Mouse (Mus musculus): ENCODE measurements around the gene Pip5kl1.

DNA sequence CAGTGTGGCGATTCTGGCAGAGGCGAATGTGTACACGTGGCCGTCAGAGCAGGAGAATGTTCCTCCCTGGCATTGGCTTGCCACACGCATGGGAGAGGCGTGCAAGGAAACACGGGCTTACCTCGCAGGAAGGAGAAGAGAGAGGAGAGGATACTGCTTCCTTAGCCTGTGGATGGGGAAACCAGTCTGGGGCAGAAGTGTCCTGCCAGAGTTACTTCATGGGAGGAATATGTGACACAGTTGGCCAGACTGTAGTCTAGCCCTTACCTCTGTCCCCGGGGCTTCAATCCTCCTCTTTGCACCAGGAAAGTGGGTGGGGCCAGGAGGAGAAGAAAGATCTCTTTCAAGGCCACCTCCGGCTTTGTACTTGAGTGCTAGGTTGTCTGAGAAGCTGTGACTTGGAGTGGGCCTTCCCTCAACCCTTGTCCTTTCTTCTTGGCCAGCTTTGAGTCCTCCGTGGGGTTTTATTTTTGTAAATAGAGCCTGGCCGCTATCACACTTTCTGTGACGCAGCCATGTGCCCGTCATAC lies 35.1 kb upstream of the Pip5kl1 start:
- no peak for TF ChIP-seq EP300 (IDR thresholded peaks at IDR 0.05; ENCODE audit: low read depth)
- no peak for TF ChIP-seq CTCF (IDR thresholded peaks at IDR 0.05; ENCODE audit: low read depth)
